Mouse (Mus musculus): ENCODE data around the gene Smim11. TPM values are rescaled to one million over a fixed set of nuclear protein-coding genes. Genes with fewer than 3 reads are reported as not detected.

Gene Smim11
- polyA plus RNA-seq, 1 experiment, result 21.2 TPM

GRCm38 (mm10) chr16:92316049-92316738, 15.1 kb downstream of the Smim11 start:
- no peak for DNase-seq (ENCODE audit: low read depth, low spot score)
- 79% methylated on average over 7 of the region's 7 CpGs for WGBS

- DNase-seq (ENCODE audit: low read depth, low spot score), result no peak
- WGBS, result 65% methylated on average over 20 of the region's 20 CpGs
Observed at GRCm38 (mm10) chr16:92319353-92320109, 18.4 kb downstream of the Smim11 start.

DNA sequence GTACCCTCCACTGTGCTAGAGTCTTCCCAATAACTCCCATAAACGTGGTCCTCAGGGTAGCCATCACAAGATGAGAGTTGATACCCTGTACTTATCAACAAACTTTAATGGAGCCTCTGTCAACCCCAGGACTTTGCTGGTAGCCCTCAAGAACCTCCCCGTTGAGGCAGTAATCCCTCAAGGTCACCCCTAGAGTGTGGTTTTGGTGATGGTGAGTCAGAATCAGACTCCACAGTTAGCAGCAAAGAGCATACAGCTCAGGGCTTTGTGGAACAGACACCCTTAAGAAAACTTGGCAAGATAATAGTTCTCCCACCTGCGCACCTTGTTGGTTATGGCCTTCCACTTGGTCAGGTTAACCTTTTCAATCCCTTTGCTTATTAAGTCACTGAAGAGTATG, 19.3 kb downstream of the Smim11 start:
- no peak for DNase-seq (ENCODE audit: low read depth, low spot score)

DNA sequence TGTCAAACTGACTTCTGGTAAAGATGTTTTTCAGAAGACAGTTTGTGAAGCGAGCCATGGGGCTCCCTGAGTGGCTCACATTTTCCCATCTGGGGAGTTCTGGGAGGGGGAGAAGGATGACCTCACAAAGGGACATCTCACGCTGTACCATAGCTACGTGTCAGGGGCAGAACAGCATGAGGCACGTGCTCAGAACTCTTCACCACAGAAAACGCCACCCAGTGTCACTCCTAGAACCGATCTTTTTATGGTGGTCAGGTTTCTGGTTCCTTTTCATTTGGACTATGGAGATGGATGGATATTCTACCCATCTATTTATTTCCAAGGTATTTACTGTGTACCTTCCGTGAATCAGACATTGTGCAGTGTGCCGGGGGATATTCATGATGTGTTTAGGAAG, 20.3 kb downstream of the Smim11 start, which contains the start of gene Fam243:
Gene Fam243 (minus strand): TSS at position 101 of the 400 bp plus-strand sequence.
- WGBS, result 90% methylated on average over 8 of the region's 8 CpGs

More for the DNA sequence above, 19.3 kb downstream of the Smim11 start:
- 70% methylated on average over 3 of the region's 3 CpGs for WGBS

GRCm38 (mm10) chr16:92324309-92325061, 23.4 kb downstream of the Smim11 start:
- WGBS, result 49% methylated on average over 7 of the region's 7 CpGs
- DNase-seq (ENCODE audit: low read depth, low spot score), result no peak

More for the DNA sequence above, 20.3 kb downstream of the Smim11 start, which contains the start of gene Fam243:
- DNase-seq (ENCODE audit: low read depth, low spot score), result no peak

DNA sequence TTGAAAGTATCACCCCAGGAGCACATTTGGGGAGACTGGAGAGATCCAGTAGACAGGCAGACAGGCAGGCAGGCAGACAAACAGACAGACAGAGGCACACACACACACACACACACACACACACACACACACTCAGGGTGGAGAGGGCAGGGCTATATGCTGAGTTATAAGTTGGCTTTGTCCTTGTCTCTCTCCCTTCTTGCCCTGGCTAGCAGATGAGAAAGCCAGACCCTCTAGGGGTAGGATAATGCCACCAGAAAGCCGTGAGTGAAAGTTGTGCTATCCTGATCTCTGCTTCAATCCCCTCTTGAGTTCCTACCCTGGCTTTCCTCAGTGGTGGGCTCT, 23.9 kb downstream of the Smim11 start:
- 82% methylated on average over 1 of the region's 1 CpGs for WGBS
- no peak for DNase-seq (ENCODE audit: low read depth, low spot score)

- WGBS, result 77% methylated on average over 10 of the region's 10 CpGs
Observed at GRCm38 (mm10) chr16:92327911-92328310, 26.8 kb downstream of the Smim11 start.

GRCm38 (mm10) chr16:92330966-92331365, 29.9 kb downstream of the Smim11 start:
- 79% methylated on average over 5 of the region's 5 CpGs for WGBS
- no peak for DNase-seq (ENCODE audit: low read depth, low spot score)

More at GRCm38 (mm10) chr16:92327911-92328310, 26.8 kb downstream of the Smim11 start:
- no peak for DNase-seq (ENCODE audit: low read depth, low spot score)

DNA sequence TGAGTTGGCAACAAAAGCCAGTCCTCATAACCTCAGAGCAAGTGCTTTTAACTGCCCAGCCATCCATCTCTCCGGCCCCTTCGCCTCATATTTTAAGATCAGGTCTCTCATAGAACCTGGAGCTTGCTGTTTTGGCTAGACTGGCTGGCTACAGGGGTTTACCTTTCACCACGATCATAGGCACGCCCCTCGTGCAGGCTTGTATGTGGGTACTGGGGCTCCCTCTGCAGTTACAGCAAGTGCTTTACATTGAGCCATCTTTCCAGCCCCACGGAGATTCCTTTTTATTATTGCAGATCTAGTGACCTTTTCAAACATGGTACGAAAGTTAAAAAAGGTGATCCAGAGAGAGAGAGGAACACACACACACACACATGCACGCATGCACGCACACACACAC, 33.5 kb downstream of the Smim11 start:
- no peak for DNase-seq (ENCODE audit: low read depth, low spot score)
- WGBS, result 58% methylated on average over 9 of the region's 9 CpGs

- peak; percentile 42 for DNase-seq (ENCODE audit: low read depth, low spot score)
- 5% methylated on average over 9 of the region's 9 CpGs for WGBS
Observed at GRCm38 (mm10) chr16:92336280-92336679, 35.2 kb downstream of the Smim11 start.

DNA sequence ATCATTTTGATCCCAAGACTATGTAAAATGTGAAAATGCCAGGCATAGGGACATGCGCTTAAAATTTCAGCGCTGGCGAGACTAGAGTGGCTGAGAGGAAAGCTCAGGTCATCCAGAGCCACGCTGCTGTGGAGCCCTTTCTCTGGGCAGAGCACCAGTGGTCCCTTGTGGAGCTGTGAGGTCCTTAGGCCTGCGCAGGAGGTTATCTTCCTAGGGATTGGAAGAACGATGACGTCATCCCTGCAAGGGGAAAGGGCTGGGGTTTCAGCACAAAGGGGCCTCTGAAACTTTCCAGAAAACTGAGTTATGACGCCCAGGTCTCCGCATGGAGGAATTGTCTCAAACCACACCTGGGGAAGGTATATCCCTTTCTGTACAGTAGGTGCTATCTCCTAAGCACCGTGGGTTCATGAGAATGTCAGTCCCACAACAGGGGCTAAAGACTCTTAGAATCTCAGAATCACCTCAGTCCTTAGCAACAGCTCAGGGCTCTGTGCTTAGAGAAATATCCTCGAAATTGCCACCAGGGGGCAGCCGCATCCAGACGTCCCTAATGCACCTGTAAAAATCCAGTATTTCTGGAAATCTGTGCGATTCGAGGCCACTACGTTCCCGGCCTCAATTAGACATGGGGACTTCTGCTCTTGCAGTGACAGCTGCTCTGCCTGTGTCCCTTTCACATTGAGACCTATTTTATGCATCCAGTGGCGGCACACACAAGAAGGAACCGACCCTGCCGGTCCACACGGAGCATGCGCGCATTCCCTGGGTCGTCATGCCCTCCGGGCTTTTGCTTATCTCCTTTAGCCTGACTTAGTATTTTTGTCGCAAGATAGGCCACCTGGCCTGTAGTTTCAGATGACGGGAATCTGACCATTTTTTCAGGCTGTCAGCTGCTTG, 39.8 kb downstream of the Smim11 start:
- DNase-seq (ENCODE audit: low read depth, low spot score), result peak; percentile 42
- 24% methylated on average over 27 of the region's 27 CpGs for WGBS

DNA sequence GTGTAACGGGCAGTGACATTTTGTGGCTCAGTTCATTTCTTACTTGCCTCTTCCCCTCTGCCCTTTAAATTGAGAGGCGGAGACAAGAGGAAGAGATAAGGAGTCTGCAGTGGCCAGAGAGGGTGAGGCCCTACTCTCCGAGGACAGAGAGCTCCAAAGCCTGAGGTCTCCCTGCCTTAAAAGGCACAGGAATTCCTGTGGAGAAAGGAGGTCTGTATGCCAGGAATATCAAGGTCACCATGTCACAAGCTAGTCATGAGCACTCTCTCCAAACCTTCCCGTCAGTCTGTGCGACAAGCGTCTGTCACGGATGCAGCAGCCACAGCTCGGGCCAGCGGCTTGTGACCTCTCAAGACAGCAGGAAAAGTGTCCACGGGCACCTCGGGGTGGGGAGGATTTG, 44.1 kb downstream of the Smim11 start:
- no peak for DNase-seq (ENCODE audit: low read depth, low spot score)
- WGBS, result 53% methylated on average over 11 of the region's 11 CpGs

GRCm38 (mm10) chr16:92346297-92346916, 45.3 kb downstream of the Smim11 start:
- 81% methylated on average over 13 of the region's 13 CpGs for WGBS
- no peak for DNase-seq (ENCODE audit: low read depth, low spot score)

DNA sequence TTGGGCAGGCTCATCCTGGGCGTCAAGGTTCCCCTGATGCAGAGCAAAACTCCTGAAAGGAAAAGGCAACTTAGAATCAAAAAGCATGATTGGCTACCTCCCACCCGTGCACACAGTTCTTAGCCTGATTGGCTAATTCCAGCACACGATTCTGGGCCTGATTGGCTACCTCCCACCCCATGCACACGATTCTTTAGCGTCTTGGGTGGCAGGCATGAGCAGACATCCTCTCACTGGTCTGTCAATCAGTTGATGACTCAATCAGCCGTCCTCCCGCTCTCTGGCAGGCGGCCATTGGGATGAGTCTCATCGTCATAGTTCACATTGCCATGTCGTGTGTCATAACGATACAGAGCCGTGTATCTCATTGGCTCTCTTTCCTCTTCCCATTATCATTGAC, 47.9 kb downstream of the Smim11 start:
- DNase-seq (ENCODE audit: low read depth, low spot score), result no peak
- WGBS, result 48% methylated on average over 12 of the region's 12 CpGs

GRCm38 (mm10) chr16:92353295-92353694, 52.2 kb downstream of the Smim11 start:
- no peak for DNase-seq (ENCODE audit: low read depth, low spot score)
- WGBS, result 88% methylated on average over 12 of the region's 12 CpGs

GRCm38 (mm10) chr16:92353897-92354296, 52.8 kb downstream of the Smim11 start:
- 72% methylated on average over 2 of the region's 2 CpGs for WGBS

GRCm38 (mm10) chr16:92355366-92355765, 54.3 kb downstream of the Smim11 start:
- WGBS, result 61% methylated on average over 5 of the region's 5 CpGs
- DNase-seq (ENCODE audit: low read depth, low spot score), result no peak

More at GRCm38 (mm10) chr16:92353897-92354296, 52.8 kb downstream of the Smim11 start:
- DNase-seq (ENCODE audit: low read depth, low spot score), result no peak

- WGBS, result 78% methylated on average over 11 of the region's 11 CpGs
- DNase-seq (ENCODE audit: low read depth, low spot score), result no peak
Observed at GRCm38 (mm10) chr16:92355982-92356381, 54.9 kb downstream of the Smim11 start.

DNA sequence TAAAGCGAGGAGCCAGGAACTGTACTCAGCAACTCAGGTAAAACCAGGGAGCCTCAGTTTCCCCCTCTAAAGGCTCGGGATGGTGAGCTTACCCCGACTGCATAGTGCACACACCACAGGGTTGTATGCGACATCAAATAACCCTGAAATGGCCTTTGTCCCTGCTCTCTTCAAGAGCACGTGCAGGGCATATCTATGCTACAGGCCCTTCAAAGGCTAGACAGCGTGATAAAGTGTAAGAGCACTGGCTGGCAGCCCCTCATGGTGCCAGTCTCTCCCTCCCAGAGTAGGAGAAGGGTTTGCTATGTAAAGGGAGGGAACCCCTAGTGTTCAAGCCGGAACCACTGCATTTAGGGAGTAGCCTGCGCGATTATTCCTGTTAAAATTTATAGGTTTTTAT, 55.9 kb downstream of the Smim11 start:
- 75% methylated on average over 9 of the region's 9 CpGs for WGBS
- no peak for DNase-seq (ENCODE audit: low read depth, low spot score)
